8 mouse cellular contexts compared by ENCODE assay signal in the genomic region with DNA sequence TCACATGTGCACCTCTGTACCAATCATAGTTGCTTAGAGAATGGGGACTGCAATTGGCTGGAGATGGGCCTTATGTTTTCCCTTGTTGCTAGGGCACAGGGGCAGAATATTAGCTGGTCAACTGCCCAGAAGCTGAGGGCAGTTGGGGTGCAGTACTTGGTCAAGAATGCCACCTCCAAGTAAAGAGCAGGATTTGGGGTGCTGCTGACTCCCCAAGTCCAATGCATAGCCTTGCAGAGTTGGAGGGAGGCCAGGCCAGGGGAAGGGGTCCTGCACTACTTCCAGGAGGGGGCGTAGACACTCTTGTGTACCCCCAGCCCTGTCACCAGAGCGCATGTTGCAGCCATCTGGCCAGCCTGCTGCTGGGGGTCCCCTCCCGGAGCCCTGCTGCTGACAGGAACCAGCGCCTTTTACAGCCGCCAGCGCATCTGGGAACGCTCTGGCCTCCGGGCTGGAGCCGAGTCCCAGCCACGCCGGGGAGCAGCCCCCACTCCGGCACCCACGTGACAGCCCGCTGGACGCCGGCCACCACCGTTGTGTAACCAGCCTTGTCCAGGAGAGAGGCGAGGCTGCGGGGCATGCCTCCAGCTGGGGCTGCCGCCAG. TPM values are rescaled to one million over a fixed set of nuclear protein-coding genes. Genes with fewer than 3 reads are reported as not detected.
DNase-seq lines count a peak whose midpoint lies in the region; ATAC-seq and TF ChIP-seq lines count a peak whose summit lies in the region.

No protein-coding gene starts in this region.

- H3K4me1 ChIP-seq in CH12.LX (ENCODE audit: control insufficient read depth in 1 of 2, insufficient read depth in 2 of 2), result no peaks in the 10 kb centered on the region
- no peaks in the 10 kb centered on the region for H3K4me1 ChIP-seq in liver, embryonic 16.5 days (ENCODE audit: control insufficient read depth, low read depth, low read length)

- WGBS in liver, embryonic 16.5 days (ENCODE audit: insufficient replicate concordance), result 37% methylated on average over 19 of the region's 20 CpGs

- no peak for TF ChIP-seq RAD21 in CH12.LX (IDR thresholded peaks at IDR 0.05; ENCODE audit: low read depth, low read length)

- no peak for DNase-seq in CH12.LX (ENCODE audit: extremely low read depth)
- DNase-seq in cerebellum, adult 9-10 months, result peak; percentile 93
- peak; percentile 50 to 89 for DNase-seq in frontal cortex, adult 2 months (ENCODE audit: extremely low spot score in 1 of 2, low spot score in 1 of 2)
- peak; percentile 98 for DNase-seq in heart, postnatal 4 days
- peak; percentile 85 for DNase-seq in layer of hippocampus, adult 2 months (ENCODE audit: low spot score in 2 of 2)
- peak; percentile 92 for DNase-seq in ovary, adult 18-20 months (ENCODE audit: low spot score)
- no peak for DNase-seq in c-Kit-positive CD71-positive TER-119-positive erythroid progenitor cells, embryonic 14.5 days (ENCODE audit: low spot score)

- no peak overlapping the region for H3K4me3 ChIP-seq in CH12.LX (replicated peaks in 1 of 3; ENCODE audit: low read depth in 2 of 3, low read length in 2 of 3, poor library complexity in 1 of 3)
- H3K4me3 ChIP-seq in layer of hippocampus, adult 2 months, result peak overlapping the region; percentile 46
- no peak overlapping the region for H3K4me3 ChIP-seq in liver, embryonic 16.5 days (ENCODE audit: low read depth, low read length)

- TF ChIP-seq POLR2A in CH12.LX (IDR thresholded peaks at IDR 0.05; ENCODE audit: low read depth, low read length), result no peak

- in situ Hi-C loops in CH12.LX (cut with MboI; ENCODE audit: low pct_ligation_motif_present, low pct_unique_long_range_greater_than_20kb, low sequenced_read_pairs), result no loop called here

- no peak for TF ChIP-seq CTCF in CH12.LX (conservative IDR thresholded peaks at IDR 0.05 in 1 of 2, IDR thresholded peaks at IDR 0.05 in 1 of 2; ENCODE audit: low read depth in 2 of 2, low read length in 2 of 2)
- TF ChIP-seq CTCF in layer of hippocampus, adult 2 months (conservative IDR thresholded peaks at IDR 0.05), result no peak

- H3K27ac ChIP-seq in CH12.LX (ENCODE audit: insufficient read depth, low read depth), result no peak overlapping the region
- peak overlapping the region; percentile 93 for H3K27ac ChIP-seq in layer of hippocampus, adult 2 months
- no peak overlapping the region for H3K27ac ChIP-seq in liver, embryonic 16.5 days (ENCODE audit: low read length)

- no peaks in the 10 kb centered on the region for H3K79me2 ChIP-seq in CH12.LX (replicated peaks; ENCODE audit: control insufficient read depth, extremely low read depth, insufficient read depth, poor library complexity, severe bottlenecking)

- dilution Hi-C loops in CH12.LX (cut with MboI; ENCODE audit: extremely low pct_ligation_motif_present, extremely low pct_unique_long_range_greater_than_20kb, low sequenced_read_pairs), result no loop called here

- H3K4me2 ChIP-seq in CH12.LX (ENCODE audit: insufficient read depth, low read depth, poor library complexity, severe bottlenecking), result no peak overlapping the region
- H3K4me2 ChIP-seq in liver, embryonic 16.5 days (ENCODE audit: low read depth, low read length), result peak overlapping the region; percentile 40

- peaks cover 48% of the 10 kb centered on the region for H3K27me3 ChIP-seq in CH12.LX (replicated peaks)
- no peaks in the 10 kb centered on the region for H3K27me3 ChIP-seq in liver, embryonic 16.5 days (ENCODE audit: control insufficient read depth, insufficient read depth, low read depth, low read length)

- no peak for TF ChIP-seq EP300 in CH12.LX (IDR thresholded peaks at IDR 0.05; ENCODE audit: low read length)

- peaks cover 7% of the 10 kb centered on the region for H3K9me3 ChIP-seq in CH12.LX (replicated peaks; ENCODE audit: low read length)
- no peaks in the 10 kb centered on the region for H3K9me3 ChIP-seq in liver, embryonic 16.5 days (replicated peaks; ENCODE audit: control insufficient read depth, low read length)

- no peaks in the 10 kb centered on the region for H3K36me3 ChIP-seq in CH12.LX (replicated peaks in 1 of 2; ENCODE audit: control insufficient read depth in 1 of 2, insufficient read depth in 1 of 2, low read length in 1 of 2)
- no peaks in the 10 kb centered on the region for H3K36me3 ChIP-seq in liver, embryonic 16.5 days (ENCODE audit: control insufficient read depth, insufficient read depth)

- peak; percentile 86 for ATAC-seq in liver, embryonic 16.5 days (ENCODE audit: low read depth)

- H3K9ac ChIP-seq in CH12.LX (ENCODE audit: insufficient read depth, low read depth), result no peak overlapping the region
- H3K9ac ChIP-seq in liver, embryonic 16.5 days (ENCODE audit: low read depth, low read length), result no peak overlapping the region

TF ChIP-seq in CH12.LX, 34 proteins besides CTCF, POLR2A, EP300 and RAD21:
- TF ChIP-seq ZMIZ1 (IDR thresholded peaks at IDR 0.05; ENCODE audit: low read depth, low read length), result no peak
- TF ChIP-seq USF1 (IDR thresholded peaks at IDR 0.05; ENCODE audit: low read depth, low read length), result peak; percentile 34
- no peak for TF ChIP-seq MEF2A (IDR thresholded peaks at IDR 0.05; ENCODE audit: borderline replicate concordance, low read depth, low read length)
- TF ChIP-seq JUND (conservative IDR thresholded peaks at IDR 0.05; ENCODE audit: low read depth, low read length), result no peak
- TF ChIP-seq MAX (IDR thresholded peaks at IDR 0.05; ENCODE audit: low read length), result no peak

RNA-seq across cellular contexts. Expression of a gene that starts 13.6 kb away (rescaled TPM):
- total RNA-seq in CH12.LX (2012; rRNA removed) (not detected in 2 replicates), CH12.LX (2014; rRNA removed) (not detected in 2 replicates)
- not detected in 2 replicates for polyA plus RNA-seq in CH12.LX (2012; ENCODE audit: insufficient read length, low read depth)
- 1.1 and 1.2 TPM in 2 replicates for polyA plus RNA-seq in frontal cortex, adult 2 months (2012; rRNA removed)
- total RNA-seq in heart, postnatal 4 days (2021), result not detected
- under 1 TPM; 0.31 to 0.91 TPM for total RNA-seq in layer of hippocampus, adult 2 months (2021)
- not detected in 2 replicates for polyA plus RNA-seq in liver, embryonic 16.5 days (2015; fragmentation: Nextera tagmentation; extraction: Ambion mirVana)

RNA-seq across cellular contexts. Expression of a gene that starts 37.3 kb away (rescaled TPM):
- total RNA-seq in CH12.LX (2012; rRNA removed), result 5.6 and 8.5 TPM in 2 replicates
- total RNA-seq in CH12.LX (2014; rRNA removed), result 0.96 and 1.3 TPM in 2 replicates
- 8.8 and 9.8 TPM in 2 replicates for polyA plus RNA-seq in CH12.LX (2012; ENCODE audit: insufficient read length, low read depth)
- 56.7 and 57.1 TPM in 2 replicates for polyA plus RNA-seq in frontal cortex, adult 2 months (2012; rRNA removed)
- 10 to 100 TPM; 33.5 to 37.4 TPM for total RNA-seq in heart, postnatal 4 days (2021)
- total RNA-seq in layer of hippocampus, adult 2 months (2021), result 100 to 1,000 TPM; 146 to 158 TPM
- 7.6 and 9.5 TPM in 2 replicates for polyA plus RNA-seq in liver, embryonic 16.5 days (2015; fragmentation: Nextera tagmentation; extraction: Ambion mirVana)

Comparison
In these comparisons a context has a peak if more than half of its experiments do, and no peak if none do; other contexts are left out.
1. DNase-seq: peak in cerebellum, adult 9-10 months (single experiment), frontal cortex, adult 2 months (2 of 2), heart, postnatal 4 days (single experiment), layer of hippocampus, adult 2 months (2 of 2) and ovary, adult 18-20 months (single experiment); none in CH12.LX (single experiment) and c-Kit-positive CD71-positive TER-119-positive erythroid progenitor cells, embryonic 14.5 days (single experiment).